ENCODE assay signal across 24 mouse cellular contexts in the genomic region with DNA sequence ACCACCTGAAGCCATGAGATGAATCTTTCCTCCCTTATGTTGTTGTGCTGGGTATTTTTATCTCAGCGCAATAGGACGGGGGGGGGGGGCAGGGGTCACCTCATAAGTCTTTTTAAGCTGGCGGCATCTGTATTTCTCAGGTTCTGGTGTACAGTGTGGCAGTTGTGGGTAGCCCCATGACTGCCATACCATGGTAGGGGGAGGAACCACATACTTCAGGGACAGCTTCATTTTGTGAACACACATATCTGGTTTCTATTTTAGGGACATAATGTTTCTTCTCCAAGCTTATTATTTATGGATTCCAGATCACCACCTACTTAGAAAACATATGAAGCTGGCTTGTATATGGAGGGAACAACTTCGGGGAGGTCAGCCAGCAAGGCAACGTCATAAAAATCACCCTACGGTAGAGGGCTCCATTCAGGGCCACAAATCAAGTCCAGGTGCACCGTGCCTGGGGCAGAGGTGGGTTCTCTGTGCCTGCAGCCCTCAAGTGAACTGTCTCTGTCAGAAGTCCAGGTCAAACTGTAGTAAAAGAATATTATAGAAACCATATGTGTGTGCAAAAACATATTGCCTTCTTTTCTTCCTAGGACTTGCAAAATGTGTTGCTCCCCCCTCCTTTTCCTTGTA.
DNase-seq lines count a peak whose midpoint lies in the region; ATAC-seq lines count a peak whose summit lies in the region.
"Had no signal": no experiment of that assay in that cellular context is flagged by ENCODE, and none has a peak within 500 bp of the region (broad histone marks: within the 10 kb centered on the region; RNA-seq: fewer than 3 reads in every experiment).

No protein-coding gene starts in this region.

- H3K4me2 ChIP-seq in hindbrain, embryonic 11.5 days (replicated peaks; ENCODE audit: low read depth, low read length) = no peak overlapping the region
- no peak overlapping the region for H3K4me2 ChIP-seq in hindbrain, embryonic 16.5 days (ENCODE audit: low read length)
- H3K4me2 ChIP-seq in embryonic facial prominence, embryonic 12.5 days (replicated peaks) = no peak overlapping the region
- H3K4me2 ChIP-seq: heart, embryonic 12.5 days; hindbrain, embryonic 15.5 days; liver, embryonic 11.5 days; midbrain, embryonic 12.5 days had no signal

- no peaks in the 10 kb centered on the region for H3K4me1 ChIP-seq in hindbrain, embryonic 11.5 days (replicated peaks; ENCODE audit: control insufficient read depth, insufficient read depth, low read length)
- H3K4me1 ChIP-seq in hindbrain, embryonic 16.5 days (ENCODE audit: control insufficient read depth, insufficient read depth, low read depth, low read length) = no peaks in the 10 kb centered on the region
- H3K4me1 ChIP-seq in embryonic facial prominence, embryonic 12.5 days = peaks cover 15% of the 10 kb centered on the region; the same call in 1 of the 2 replicates
- peaks cover 36% of the 10 kb centered on the region for H3K4me1 ChIP-seq in limb, embryonic 10.5 days
- H3K4me1 ChIP-seq: heart, embryonic 12.5 days; hindbrain, embryonic 15.5 days had no signal

- H3K27ac ChIP-seq in hindbrain, embryonic 11.5 days (ENCODE audit: low read depth, low read length) = no peak overlapping the region
- no peak overlapping the region for H3K27ac ChIP-seq in hindbrain, embryonic 16.5 days (ENCODE audit: low read depth, low read length)
- H3K27ac ChIP-seq in embryonic facial prominence, embryonic 12.5 days = peak overlapping the region; percentile 41
- H3K27ac ChIP-seq in limb, embryonic 10.5 days = peak overlapping the region; percentile 62; the same call in 1 of the 2 replicates
- H3K27ac ChIP-seq: hindbrain, embryonic 15.5 days; midbrain, embryonic 12.5 days had no signal

- peak; percentile 14 for DNase-seq in hindbrain, embryonic 11.5 days (ENCODE audit: low spot score)
- DNase-seq in limb, embryonic 10.5 days (ENCODE audit: low spot score) = peak; percentile 78
- peak; percentile 55 for DNase-seq in mesoderm, embryonic 11.5 days (ENCODE audit: low read depth, low spot score)
- no peak for DNase-seq in heart, postnatal 10 days
- no peak for DNase-seq in cerebellum, postnatal 4 days (ENCODE audit: low spot score in 2 of 2)
- no peak for DNase-seq in layer of hippocampus, adult 9-10 months (ENCODE audit: low spot score)
- DNase-seq: adrenal gland, postnatal 25 days; cerebellum, postnatal 10 days; gastrocnemius, postnatal 14 days; heart, adult 18-20 months; heart, postnatal 14 days; kidney, adult 9 months; kidney, postnatal 14 days; layer of hippocampus, postnatal 36 days; liver, postnatal 0 days had no signal

- no peak overlapping the region for H3K9ac ChIP-seq in hindbrain, embryonic 11.5 days (ENCODE audit: low read depth, low read length)
- no peak overlapping the region for H3K9ac ChIP-seq in hindbrain, embryonic 16.5 days (ENCODE audit: low read depth, low read length)
- no peak overlapping the region for H3K9ac ChIP-seq in embryonic facial prominence, embryonic 12.5 days
- H3K9ac ChIP-seq: heart, embryonic 12.5 days; hindbrain, embryonic 15.5 days; liver, postnatal 0 days; midbrain, embryonic 12.5 days had no signal

- 73% methylated on average over 7 of the region's 7 CpGs for WGBS in hindbrain, embryonic 11.5 days
- 82% methylated on average over 7 of the region's 7 CpGs for WGBS in hindbrain, embryonic 16.5 days
- WGBS in embryonic facial prominence, embryonic 12.5 days = 42% methylated on average over 7 of the region's 7 CpGs
- 36% methylated on average over 7 of the region's 7 CpGs for WGBS in limb, embryonic 10.5 days

- no peaks in the 10 kb centered on the region for H3K36me3 ChIP-seq in hindbrain, embryonic 11.5 days (ENCODE audit: control insufficient read depth, insufficient read depth, low read length)
- no peaks in the 10 kb centered on the region for H3K36me3 ChIP-seq in hindbrain, embryonic 16.5 days (ENCODE audit: control insufficient read depth, insufficient read depth, low read length)
- no peaks in the 10 kb centered on the region for H3K36me3 ChIP-seq in embryonic facial prominence, embryonic 12.5 days
- no peaks in the 10 kb centered on the region for H3K36me3 ChIP-seq in limb, embryonic 10.5 days
- H3K36me3 ChIP-seq: heart, embryonic 12.5 days; hindbrain, embryonic 15.5 days; midbrain, embryonic 12.5 days had no signal

- ATAC-seq in hindbrain, embryonic 11.5 days (ENCODE audit: low FRiP score) = no peak
- ATAC-seq in hindbrain, embryonic 16.5 days = no peak
- peak; percentile 81 for ATAC-seq in embryonic facial prominence, embryonic 12.5 days (ENCODE audit: insufficient number of reproducible peaks, insufficient read depth, low FRiP score, low TSS enrichment)
- ATAC-seq: forebrain, embryonic 16.5 days; intestine, embryonic 16.5 days; liver, postnatal 0 days; lung, postnatal 0 days had no signal

- no peaks in the 10 kb centered on the region for H3K9me3 ChIP-seq in hindbrain, embryonic 11.5 days (ENCODE audit: control insufficient read depth, low read length)
- no peaks in the 10 kb centered on the region for H3K9me3 ChIP-seq in hindbrain, embryonic 16.5 days (ENCODE audit: control insufficient read depth, low read length)
- H3K9me3 ChIP-seq in embryonic facial prominence, embryonic 12.5 days = no peaks in the 10 kb centered on the region
- H3K9me3 ChIP-seq in limb, embryonic 10.5 days (replicated peaks) = no peaks in the 10 kb centered on the region
- H3K9me3 ChIP-seq: heart, embryonic 12.5 days; hindbrain, embryonic 15.5 days; midbrain, embryonic 12.5 days had no signal

- no peaks in the 10 kb centered on the region for H3K27me3 ChIP-seq in hindbrain, embryonic 11.5 days (ENCODE audit: control insufficient read depth, insufficient read depth, low read length)
- no peaks in the 10 kb centered on the region for H3K27me3 ChIP-seq in hindbrain, embryonic 16.5 days (replicated peaks; ENCODE audit: control insufficient read depth, insufficient read depth, low read length)
- no peaks in the 10 kb centered on the region for H3K27me3 ChIP-seq in embryonic facial prominence, embryonic 12.5 days
- H3K27me3 ChIP-seq in limb, embryonic 10.5 days (ENCODE audit: low read depth, poor library complexity, severe bottlenecking) = no peaks in the 10 kb centered on the region
- H3K27me3 ChIP-seq: heart, embryonic 12.5 days; hindbrain, embryonic 15.5 days; midbrain, embryonic 12.5 days had no signal

- intact Hi-C loops in heart, postnatal 10 days (cut with DNase I) = no loop called here

- no peak overlapping the region for H3K4me3 ChIP-seq in hindbrain, embryonic 11.5 days (ENCODE audit: low read depth, low read length)
- H3K4me3 ChIP-seq in hindbrain, embryonic 16.5 days (ENCODE audit: low read length) = no peak overlapping the region
- H3K4me3 ChIP-seq in embryonic facial prominence, embryonic 12.5 days = no peak overlapping the region
- no peak overlapping the region for H3K4me3 ChIP-seq in limb, embryonic 10.5 days
- H3K4me3 ChIP-seq: heart, embryonic 12.5 days; hindbrain, embryonic 15.5 days; midbrain, embryonic 12.5 days had no signal

Comparison
In these comparisons a context has a peak if more than half of its experiments do, and no peak if none do; other contexts are left out.
1. DNase-seq: peak in hindbrain, embryonic 11.5 days (single experiment), limb, embryonic 10.5 days (single experiment) and mesoderm, embryonic 11.5 days (single experiment); none in heart, postnatal 10 days (0 of 2), cerebellum, postnatal 4 days (0 of 2) and layer of hippocampus, adult 9-10 months (single experiment).
2. H3K27ac ChIP-seq: peak in embryonic facial prominence, embryonic 12.5 days (single experiment) and limb, embryonic 10.5 days (single experiment); none in hindbrain, embryonic 11.5 days (single experiment) and hindbrain, embryonic 16.5 days (single experiment).